Mouse (Mus musculus) midbrain, embryonic 16.5 days (tissue): Measurements from ENCODE around the gene Cabp4. TPM values are rescaled to one million over a fixed set of nuclear protein-coding genes. Genes with fewer than 3 reads are reported as not detected.

Experiments
- ATAC-seq: fragments of 200-750 bp; cut with Nextera tagmentation; 2 replicates; pipeline ENCODE4 v1.8.0; 2017; ENCODE audit warnings: moderate TSS enrichment
- H3K27ac ChIP-seq: fragments of 300-500 bp; sonication (generic); 2 replicates; pipeline ENCODE4 v1.5.1; 2014; ENCODE audit warnings: mild to moderate bottlenecking, low read length, mixed read lengths
- H3K27me3 ChIP-seq: fragments of 300-500 bp; sonication (generic); 2 replicates; pipeline ENCODE4 v1.6.1; 2014; ENCODE audit warnings: low read depth, low read length, mixed read lengths; ENCODE audit not compliant: control insufficient read depth, insufficient read depth
- H3K36me3 ChIP-seq: fragments of 300-500 bp; sonication (generic); 2 replicates; pipeline ENCODE4 v1.6.1; 2014; ENCODE audit warnings: mild to moderate bottlenecking, low read length, moderate library complexity, mixed read lengths; ENCODE audit not compliant: control insufficient read depth, insufficient read depth
- H3K4me1 ChIP-seq: fragments of 300-500 bp; sonication (generic); 2 replicates; pipeline ENCODE4 v1.6.1; 2014; ENCODE audit warnings: mild to moderate bottlenecking, low read length, mixed read lengths; ENCODE audit not compliant: control insufficient read depth, insufficient read depth
- H3K4me2 ChIP-seq: fragments of 300-500 bp; sonication (generic); 2 replicates; pipeline ENCODE4 v1.6.1; 2014; ENCODE audit warnings: mild to moderate bottlenecking, low read length, mixed read lengths
- H3K4me3 ChIP-seq: fragments of 300-500 bp; sonication (generic); 2 replicates; pipeline ENCODE4 v1.5.1; 2014; ENCODE audit warnings: low read depth, mild to moderate bottlenecking, low read length, moderate library complexity, mixed read lengths
- H3K9ac ChIP-seq: fragments of 300-500 bp; sonication (generic); 2 replicates; pipeline ENCODE4 v1.6.1; 2014; ENCODE audit warnings: low read depth, low read length, mixed read lengths
- H3K9me3 ChIP-seq: fragments of 300-500 bp; sonication (generic); replicated peaks from 2 replicates; pipeline ENCODE4 v1.6.1; 2014; ENCODE audit warnings: mild to moderate bottlenecking, low read length, mixed read lengths; ENCODE audit not compliant: control insufficient read depth, poor library complexity, severe bottlenecking
- WGBS: fragments of 180-500 bp; shearing (Covaris S2); extraction: QIAGEN DNeasy Blood & Tissue Kit; methylation state at CpG from one replicate; pipeline ENCODE4 v1.1.7; 2014; 5-methylcytosine and 5-hydroxymethylcytosine counted together
- polyA plus RNA-seq: library from polyadenylated mRNA; unstranded; fragments of >200 nt; fragmentation: Nextera tagmentation; extraction: Ambion mirVana; gene quantifications from 2 replicates; pipeline ENCODE4 v1.2.1, GENCODE M21; 2015

Gene Cabp4
- polyA plus RNA-seq, 1 experiment from 2014 or later, result 0.24 TPM

DNA sequence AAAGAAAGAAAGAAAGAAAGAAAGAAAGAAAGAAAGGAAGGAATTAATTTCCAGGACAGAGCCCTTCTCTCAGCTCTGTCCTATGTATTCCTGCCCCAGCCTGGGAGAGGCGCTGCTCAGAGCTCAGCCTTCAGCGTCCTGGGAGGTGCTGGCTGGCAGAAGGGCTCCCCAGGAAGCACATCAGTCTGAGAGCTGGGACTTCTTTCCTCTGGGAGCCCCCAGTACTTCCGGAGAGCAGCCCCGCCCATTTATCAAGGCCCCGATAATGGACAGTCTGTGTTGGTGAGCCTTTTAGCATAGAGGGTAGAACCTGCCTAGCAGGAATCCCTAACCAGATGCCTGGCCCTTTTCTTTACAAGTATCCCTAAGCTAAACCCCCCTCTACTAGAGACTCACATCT is 55.7 kb downstream of the Cabp4 start:
- no peak overlapping the region for H3K9ac ChIP-seq
- H3K27ac ChIP-seq, result no peak overlapping the region
- WGBS, result 60% methylated on average over 5 of the region's 5 CpGs
- no peak overlapping the region for H3K4me2 ChIP-seq
- no peaks in the 10 kb centered on the region for H3K27me3 ChIP-seq
- no peaks in the 10 kb centered on the region for H3K9me3 ChIP-seq
- ATAC-seq, result no peak
- no peak overlapping the region for H3K4me3 ChIP-seq
- no peaks in the 10 kb centered on the region for H3K4me1 ChIP-seq
- H3K36me3 ChIP-seq, result no peaks in the 10 kb centered on the region

DNA sequence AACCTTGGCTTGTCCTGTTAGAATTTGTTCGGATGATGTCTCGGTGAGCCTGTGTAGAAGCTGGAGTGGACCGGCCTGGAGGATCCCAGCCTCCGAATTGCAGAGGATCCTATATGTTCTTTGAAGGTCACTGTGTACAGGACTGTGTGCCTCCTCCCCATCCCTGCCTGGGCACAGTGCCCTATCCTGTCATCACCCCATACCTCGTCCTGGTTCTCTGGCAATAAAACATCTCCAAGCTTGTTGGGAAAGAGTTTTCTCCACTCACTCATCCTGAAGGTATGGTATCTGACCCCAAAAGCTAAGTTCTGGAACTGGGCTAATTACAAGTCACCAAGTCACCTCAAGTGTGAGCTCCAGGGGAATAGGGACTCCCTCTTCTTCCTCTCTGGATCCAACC is 56.7 kb downstream of the Cabp4 start:
- H3K9me3 ChIP-seq, result no peaks in the 10 kb centered on the region
- no peak for ATAC-seq
- no peak overlapping the region for H3K4me2 ChIP-seq
- no peaks in the 10 kb centered on the region for H3K36me3 ChIP-seq
- H3K4me1 ChIP-seq, result no peaks in the 10 kb centered on the region
- H3K27me3 ChIP-seq, result no peaks in the 10 kb centered on the region
- H3K9ac ChIP-seq, result no peak overlapping the region
- H3K27ac ChIP-seq, result no peak overlapping the region
- WGBS, result 90% methylated on average over 5 of the region's 5 CpGs
- no peak overlapping the region for H3K4me3 ChIP-seq

DNA sequence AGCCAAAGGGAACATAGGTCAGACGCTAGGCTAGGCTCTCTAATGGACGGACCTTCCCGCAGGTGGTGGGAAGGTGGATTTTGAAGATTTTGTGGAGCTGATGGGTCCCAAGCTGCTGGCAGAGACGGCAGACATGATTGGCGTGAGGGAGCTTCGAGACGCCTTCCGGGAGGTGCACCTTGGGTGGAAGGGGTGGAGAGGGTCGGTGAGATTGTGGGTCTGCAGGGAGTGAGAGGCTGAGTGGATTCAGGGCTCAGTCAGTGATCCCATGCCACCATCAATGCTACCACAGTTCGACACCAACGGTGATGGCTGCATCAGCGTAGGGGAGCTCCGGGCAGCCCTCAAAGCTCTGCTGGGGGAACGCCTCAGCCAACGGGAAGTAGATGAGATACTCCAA is 57.7 kb downstream of the Cabp4 start:
- no peaks in the 10 kb centered on the region for H3K27me3 ChIP-seq
- WGBS, result 93% methylated on average over 15 of the region's 15 CpGs
- H3K4me3 ChIP-seq, result no peak overlapping the region
- H3K4me1 ChIP-seq, result no peaks in the 10 kb centered on the region
- no peaks in the 10 kb centered on the region for H3K9me3 ChIP-seq
- no peaks in the 10 kb centered on the region for H3K36me3 ChIP-seq
- no peak overlapping the region for H3K9ac ChIP-seq
- ATAC-seq, result no peak
- no peak overlapping the region for H3K27ac ChIP-seq
- H3K4me2 ChIP-seq, result no peak overlapping the region

Other genes with a start within 250 kb of the Cabp4 start
- gene Tcirg1, start 236.9 kb downstream of the Cabp4 start, polyA plus RNA-seq, result 12.5 and 12.6 TPM in 2 replicates
- gene Ndufs8, start 231.3 kb downstream of the Cabp4 start, polyA plus RNA-seq, result 229 and 245 TPM in 2 replicates
- 1.8 and 2.0 TPM in 2 replicates for gene Aldh3b1, start 214.2 kb downstream of the Cabp4 start, polyA plus RNA-seq
- gene Unc93b1, start 208.8 kb downstream of the Cabp4 start, polyA plus RNA-seq, result 9.7 and 9.9 TPM in 2 replicates
- not detected in 2 replicates for gene Aldh3b3, start 185.4 kb downstream of the Cabp4 start, polyA plus RNA-seq
- 0.60 and 0.82 TPM in 2 replicates for gene Aldh3b2, start 171.7 kb downstream of the Cabp4 start, polyA plus RNA-seq
- 1.0 and 1.8 TPM in 2 replicates for gene Acy3, start 157.5 kb downstream of the Cabp4 start, polyA plus RNA-seq
- gene Tbx10, start 151.3 kb downstream of the Cabp4 start, polyA plus RNA-seq, result not detected in 2 replicates
- 24.5 and 28.8 TPM in 2 replicates for gene Nudt8, start 143.5 kb downstream of the Cabp4 start, polyA plus RNA-seq
- 6.4 and 6.6 TPM in 2 replicates for gene Gm49405, start 143.4 kb downstream of the Cabp4 start, polyA plus RNA-seq
- gene Doc2g, start 140.7 kb downstream of the Cabp4 start, polyA plus RNA-seq, result 8.1 and 9.2 TPM in 2 replicates
- gene Ndufv1, start 131.2 kb downstream of the Cabp4 start, polyA plus RNA-seq, result 234 and 247 TPM in 2 replicates
- 534 and 577 TPM in 2 replicates for gene Gstp1, start 106.0 kb downstream of the Cabp4 start, polyA plus RNA-seq
- gene Gstp2, start 98.0 kb downstream of the Cabp4 start, polyA plus RNA-seq, result 1.3 and 5.2 TPM in 2 replicates
- not detected in 2 replicates for gene Gstp3, start 84.5 kb downstream of the Cabp4 start, polyA plus RNA-seq
- 0.44 TPM in 1 of 2 replicates, not detected in the other for gene Cabp2, start 62.5 kb downstream of the Cabp4 start, polyA plus RNA-seq
- 83.1 and 83.2 TPM in 2 replicates for gene Cdk2ap2, start 46.9 kb downstream of the Cabp4 start, polyA plus RNA-seq
- gene Pitpnm1, start 44.0 kb downstream of the Cabp4 start, polyA plus RNA-seq, result 105 and 113 TPM in 2 replicates
- 92.9 and 102 TPM in 2 replicates for gene Aip, start 18.2 kb downstream of the Cabp4 start, polyA plus RNA-seq
- gene Gpr152, start 4.2 kb downstream of the Cabp4 start, polyA plus RNA-seq, result 0.09 TPM in 1 of 2 replicates, not detected in the other
- gene Coro1b, start 4.6 kb upstream of the Cabp4 start, polyA plus RNA-seq, result 102 and 119 TPM in 2 replicates
- 0.28 TPM in 1 of 2 replicates, not detected in the other for gene Ptprcap, start 9.6 kb upstream of the Cabp4 start, polyA plus RNA-seq
- gene Rps6kb2, start 19.3 kb upstream of the Cabp4 start, polyA plus RNA-seq, result 52.7 and 58.0 TPM in 2 replicates
- gene Carns1, start 31.4 kb upstream of the Cabp4 start, polyA plus RNA-seq, result 5.2 and 6.7 TPM in 2 replicates
- gene Tbc1d10c, start 47.3 kb upstream of the Cabp4 start, polyA plus RNA-seq, result 0.58 and 0.67 TPM in 2 replicates
- 520 and 542 TPM in 2 replicates for gene Ppp1ca, start 48.0 kb upstream of the Cabp4 start, polyA plus RNA-seq
- gene Rad9a, start 57.6 kb upstream of the Cabp4 start, polyA plus RNA-seq, result 24.1 and 25.0 TPM in 2 replicates
- gene Clcf1, start 70.2 kb upstream of the Cabp4 start, polyA plus RNA-seq, result 0.40 and 0.68 TPM in 2 replicates
- not detected in 2 replicates for gene AC109138.7, start 70.3 kb upstream of the Cabp4 start, polyA plus RNA-seq
- gene Pold4, start 87.9 kb upstream of the Cabp4 start, polyA plus RNA-seq, result 18.5 and 19.2 TPM in 2 replicates
- 14.7 and 19.6 TPM in 2 replicates for gene Ssh3, start 125.1 kb upstream of the Cabp4 start, polyA plus RNA-seq
- 55.6 and 65.7 TPM in 2 replicates for gene Ankrd13d, start 139.1 kb upstream of the Cabp4 start, polyA plus RNA-seq
- 24.8 and 26.8 TPM in 2 replicates for gene Grk2, start 162.2 kb upstream of the Cabp4 start, polyA plus RNA-seq